Mouse (Mus musculus): Measurements from ENCODE around the gene Cab39.

- TF ChIP-seq TAL1 (IDR thresholded peaks at IDR 0.05; ENCODE audit: low read length): no peak
- TF ChIP-seq GATA1 (IDR thresholded peaks at IDR 0.05; ENCODE audit: low read length): no peak
Observed at GRCm38 (mm10) chr1:85899388-85899761, 106.1 kb downstream of the Cab39 start.
